Mouse (Mus musculus) heart, adult 2 months (tissue): ENCODE measurements around the gene Sctr. TPM values are rescaled to one million over a fixed set of nuclear protein-coding genes. Genes with fewer than 3 reads are reported as not detected.

Source experiments
- DNase-seq, 2 experiments: peaks; one replicate each; pipeline ENCODE4 v3.0.0; 2021
- H3K27ac ChIP-seq: fragments of 200-600 bp; 2 replicates; pipeline ENCODE4 v1.8.1; 2022
- H3K27me3 ChIP-seq: fragments of 200-500 bp; 2 replicates; pipeline ENCODE4 v1.6.1; 2012; ENCODE audit warnings: mild to moderate bottlenecking, low read length, inconsistent platforms, mixed read lengths; ENCODE audit not compliant: control insufficient read depth, insufficient read depth
- H3K36me3 ChIP-seq: fragments of 200-500 bp; 2 replicates; pipeline ENCODE4 v1.6.1; 2012; ENCODE audit warnings: low read length, inconsistent platforms; ENCODE audit not compliant: control insufficient read depth, insufficient read depth
- H3K4me1 ChIP-seq: fragments of 200-500 bp; 2 replicates; pipeline ENCODE4 v1.6.1; 2011; ENCODE audit warnings: low read length; ENCODE audit not compliant: control insufficient read depth, insufficient read depth
- H3K4me3 ChIP-seq: fragments of 200-600 bp; 2 replicates; pipeline ENCODE4 v1.8.1; 2022
- H3K79me2 ChIP-seq: fragments of 200-500 bp; replicated peaks from 2 replicates; pipeline ENCODE4 v1.6.1; 2012; ENCODE audit warnings: mild to moderate bottlenecking, inconsistent platforms, low read length, moderate library complexity, mixed read lengths; ENCODE audit not compliant: control insufficient read depth, insufficient read depth
- H3K9ac ChIP-seq: fragments of 200-500 bp; 2 replicates; pipeline ENCODE4 v1.6.1; 2012; ENCODE audit warnings: low read depth, mild to moderate bottlenecking, control low read depth, inconsistent platforms, low read length, mixed read lengths
- CTCF ChIP-seq: fragments of 200-600 bp; IDR thresholded peaks from 2 replicates; pipeline ENCODE4 v1.8.1; 2022; ENCODE audit warnings: antibody characterized with exemption, mild to moderate bottlenecking, moderate library complexity
- EP300 ChIP-seq: fragments of 200-500 bp; IDR thresholded peaks from 2 replicates; pipeline ENCODE4 v1.6.1; 2011; ENCODE audit warnings: low read depth, low read length, control low read depth; ENCODE audit not compliant: insufficient read depth
- POLR2A ChIP-seq: fragments of 200-500 bp; IDR thresholded peaks from 2 replicates; pipeline ENCODE4 v1.6.1; 2011; ENCODE audit warnings: mild to moderate bottlenecking, low read depth, low read length, control low read depth; ENCODE audit not compliant: insufficient read depth
- WGBS: fragments of 180-500 bp; shearing (Covaris S2); methylation state at CpG from one replicate; pipeline ENCODE4 v1.1.7; 2018; 5-methylcytosine and 5-hydroxymethylcytosine counted together
- intact Hi-C: fragments of 180-260 bp; cut with DNase I; formaldehyde crosslinking; loops from one replicate; pipeline ENCODE4 v1.15.1; 2025
- polyA plus RNA-seq: library from polyadenylated mRNA; depleted of rRNA; stranded (reverse); fragments of >200 nt; gene quantifications from 2 replicates; pipeline ENCODE4 v1.2.3, GENCODE M21; 2012
- total RNA-seq, 2 experiments: library from RNA; stranded (reverse); gene quantifications; 2 replicates each; pipeline ENCODE4 v1.2.3; 2021

Gene Sctr
- total and polyA plus RNA-seq, 3 experiments, result 0.16 to 0.84 TPM; not detected in 1

- intact Hi-C loops, result loop anchor here (1.0 to 2.0 kb wide), 2 partner anchors 195 to 464 kb away; no protein-coding TSS in a partner anchor
- peak; percentile 29 to 69 for DNase-seq
Measured at GRCm38 (mm10) chr1:120013111-120013510, 6.4 kb downstream of the Sctr start.

GRCm38 (mm10) chr1:120016240-120016639 is 9.5 kb downstream of the Sctr start:
- Histone ChIP-seq H3K4me3 (no peak overlapping the region), H3K27me3 (no peaks in the 10 kb centered on the region), H3K4me1 (no peaks in the 10 kb centered on the region), H3K27ac (no peak overlapping the region), H3K9ac (no peak overlapping the region), H3K79me2 (no peaks in the 10 kb centered on the region), H3K36me3 (no peaks in the 10 kb centered on the region)
- DNase-seq, result no peak
- intact Hi-C loops, result no loop called here
- TF ChIP-seq EP300 (no peak), CTCF (peak; percentile 52), POLR2A (no peak)
- WGBS, result 86% methylated on average over 2 of the region's 2 CpGs

More at GRCm38 (mm10) chr1:120013111-120013510, 6.4 kb downstream of the Sctr start:
- no peaks in the 10 kb centered on the region for H3K79me2 ChIP-seq
- no peak overlapping the region for H3K9ac ChIP-seq
- no peaks in the 10 kb centered on the region for H3K4me1 ChIP-seq
- peak; percentile 79 for TF ChIP-seq CTCF
- no peak for TF ChIP-seq EP300
- H3K27ac ChIP-seq, result no peak overlapping the region
- H3K27me3 ChIP-seq, result no peaks in the 10 kb centered on the region; the same call in 1 of the 2 replicates
- H3K36me3 ChIP-seq, result no peaks in the 10 kb centered on the region
- H3K4me3 ChIP-seq, result no peak overlapping the region

- Histone ChIP-seq H3K27me3 (no peaks in the 10 kb centered on the region), H3K9ac (no peak overlapping the region), H3K79me2 (no peaks in the 10 kb centered on the region), H3K36me3 (no peaks in the 10 kb centered on the region), H3K4me1 (no peaks in the 10 kb centered on the region), H3K4me3 (no peak overlapping the region), H3K27ac (no peak overlapping the region)
- no peak for DNase-seq
- WGBS, result 63% methylated on average over 3 of the region's 3 CpGs
- TF ChIP-seq CTCF, result no peak
- TF ChIP-seq POLR2A, result no peak
- intact Hi-C loops, result no loop called here
Measured at GRCm38 (mm10) chr1:120018900-120019299, 12.2 kb downstream of the Sctr start.

GRCm38 (mm10) chr1:120019428-120019827 is 12.7 kb downstream of the Sctr start:
- H3K36me3 ChIP-seq, result no peaks in the 10 kb centered on the region
- no peak overlapping the region for H3K9ac ChIP-seq
- TF ChIP-seq POLR2A, result no peak
- TF ChIP-seq EP300, result no peak
- TF ChIP-seq CTCF, result no peak
- no peaks in the 10 kb centered on the region for H3K4me1 ChIP-seq
- H3K79me2 ChIP-seq, result no peaks in the 10 kb centered on the region
- DNase-seq, result no peak
- H3K27ac ChIP-seq, result no peak overlapping the region
- no peaks in the 10 kb centered on the region for H3K27me3 ChIP-seq
- 92% methylated on average over 12 of the region's 12 CpGs for WGBS
- intact Hi-C loops, result no loop called here
- H3K4me3 ChIP-seq, result no peak overlapping the region

- no peak for DNase-seq
- Histone ChIP-seq H3K27ac (no peak overlapping the region), H3K4me3 (no peak overlapping the region), H3K27me3 (no peaks in the 10 kb centered on the region), H3K9ac (no peak overlapping the region), H3K79me2 (no peaks in the 10 kb centered on the region), H3K4me1 (no peaks in the 10 kb centered on the region), H3K36me3 (no peaks in the 10 kb centered on the region)
- WGBS, result 55% methylated on average over 7 of the region's 7 CpGs
- intact Hi-C loops, result no loop called here
- TF ChIP-seq CTCF, result no peak
- TF ChIP-seq POLR2A, result no peak
- no peak for TF ChIP-seq EP300
Measured at GRCm38 (mm10) chr1:120020322-120020897, 13.7 kb downstream of the Sctr start.

- H3K27me3 ChIP-seq, result no peaks in the 10 kb centered on the region
- WGBS, result 79% methylated on average over 17 of the region's 17 CpGs
- no peak overlapping the region for H3K27ac ChIP-seq
- no peak overlapping the region for H3K4me3 ChIP-seq
- no peak overlapping the region for H3K9ac ChIP-seq
- DNase-seq, result no peak
- intact Hi-C loops, result no loop called here
- no peaks in the 10 kb centered on the region for H3K36me3 ChIP-seq
- H3K4me1 ChIP-seq, result no peaks in the 10 kb centered on the region
- TF ChIP-seq EP300 (no peak), CTCF (no peak), POLR2A (no peak)
- H3K79me2 ChIP-seq, result no peaks in the 10 kb centered on the region
Measured at GRCm38 (mm10) chr1:120021951-120022350, 15.3 kb downstream of the Sctr start.
